ENCODE assay signal across 10 mouse cellular contexts in genomic region chr10:97670202-97670601, GRCm38 (mm10). TPM values are rescaled to one million over a fixed set of nuclear protein-coding genes. Genes with fewer than 3 reads are reported as not detected.
DNase-seq lines count a peak whose midpoint lies in the region; ATAC-seq and TF ChIP-seq lines count a peak whose summit lies in the region.
"Had no signal": no experiment of that assay in that cellular context is flagged by ENCODE, and none has a peak within 500 bp of the region (broad histone marks: within the 10 kb centered on the region; RNA-seq: fewer than 3 reads in every experiment).

No protein-coding gene starts in this region.

- no peaks in the 10 kb centered on the region for H3K36me3 ChIP-seq in lung, embryonic 14.5 days (ENCODE audit: insufficient read depth)
- H3K36me3 ChIP-seq: liver, embryonic 13.5 days had no signal

- H3K9ac ChIP-seq in lung, embryonic 14.5 days = no peak overlapping the region
- H3K9ac ChIP-seq: liver, embryonic 13.5 days had no signal

- no peak overlapping the region for H3K4me3 ChIP-seq in lung, embryonic 14.5 days (ENCODE audit: low read depth, low read length)
- H3K4me3 ChIP-seq: liver, embryonic 13.5 days had no signal

- 35% methylated on average over 4 of the region's 4 CpGs for WGBS in lung, embryonic 14.5 days

- no peak for ATAC-seq in lung, embryonic 14.5 days (ENCODE audit: insufficient read depth)

- H3K27me3 ChIP-seq in lung, embryonic 14.5 days (ENCODE audit: insufficient read depth, low read length) = no peaks in the 10 kb centered on the region
- H3K27me3 ChIP-seq: liver, embryonic 13.5 days had no signal

- H3K4me1 ChIP-seq in lung, embryonic 14.5 days (ENCODE audit: insufficient read depth) = 0 out of 2 replicates have a peak, but pooled peaks cover 2% of the 10 kb centered on the region
- H3K4me1 ChIP-seq: liver, embryonic 13.5 days had no signal

- H3K4me2 ChIP-seq in lung, embryonic 14.5 days = no peak overlapping the region
- H3K4me2 ChIP-seq: liver, embryonic 13.5 days had no signal

- DNase-seq in heart, adult 8-10 months (ENCODE audit: low spot score) = peak; percentile 24
- DNase-seq in heart, adult 11 months = no peak
- DNase-seq in lung, embryonic 14.5 days = peak; percentile 83
- no peak for DNase-seq in lung, adult 18-20 months
- peak; percentile 18 for DNase-seq in brain, embryonic 18.5 days (ENCODE audit: low read depth, low spot score)
- peak; percentile 4 for DNase-seq in lung, postnatal 14 days
- no peak for DNase-seq in spleen, postnatal 14 days (ENCODE audit: low spot score in 2 of 2)
- DNase-seq in thymus, postnatal 10 days (ENCODE audit: low spot score in 2 of 2) = no peak
- DNase-seq: liver, embryonic 13.5 days had no signal

- TF ChIP-seq CTCF in lung, embryonic 14.5 days (IDR thresholded peaks at IDR 0.05; ENCODE audit: low read depth) = peak; percentile 73

- no peak overlapping the region for H3K27ac ChIP-seq in lung, embryonic 14.5 days (ENCODE audit: low read depth)
- H3K27ac ChIP-seq: liver, embryonic 13.5 days had no signal

- H3K9me3 ChIP-seq in lung, embryonic 14.5 days (ENCODE audit: low read depth, low read length) = no peaks in the 10 kb centered on the region
- H3K9me3 ChIP-seq: liver, embryonic 13.5 days had no signal

RNA-seq across cellular contexts. Expression of gene Ccer1, which starts 22.7 kb away (rescaled TPM):
- total RNA-seq in heart, adult 8-10 months (2022) = not detected
- not detected in 2 replicates for polyA plus RNA-seq in lung, embryonic 14.5 days (2014; fragmentation: Nextera tagmentation; extraction: Ambion mirVana)
- total RNA-seq: gastrocnemius, postnatal 36 days had no signal
- polyA plus RNA-seq: liver, embryonic 13.5 days had no signal

RNA-seq across cellular contexts. Expression of gene Epyc, which starts 26.3 kb away (rescaled TPM):
- total RNA-seq in heart, adult 8-10 months (2022) = under 1 TPM; 0.24 to 0.55 (median 0.31) TPM
- 1.7 and 1.9 TPM in 2 replicates for polyA plus RNA-seq in lung, embryonic 14.5 days (2014; fragmentation: Nextera tagmentation; extraction: Ambion mirVana)
- polyA plus RNA-seq: liver, embryonic 13.5 days had no signal

RNA-seq across cellular contexts. Expression of gene C030005K15Rik, which starts 56.4 kb away (rescaled TPM):
- not detected for total RNA-seq in heart, adult 8-10 months (2022)
- not detected in 2 replicates for polyA plus RNA-seq in lung, embryonic 14.5 days (2014; fragmentation: Nextera tagmentation; extraction: Ambion mirVana)
- total RNA-seq: gastrocnemius, postnatal 36 days had no signal
- polyA plus RNA-seq: liver, embryonic 13.5 days had no signal

Comparison
In these comparisons a context has a peak if more than half of its experiments do, and no peak if none do; other contexts are left out.
1. DNase-seq: peak in heart, adult 8-10 months (single experiment), lung, embryonic 14.5 days (single experiment), brain, embryonic 18.5 days (single experiment) and lung, postnatal 14 days (single experiment); none in heart, adult 11 months (single experiment), lung, adult 18-20 months (0 of 2), spleen, postnatal 14 days (0 of 2) and thymus, postnatal 10 days (0 of 2).